Mouse (Mus musculus) embryonic facial prominence, embryonic 14.5 days (tissue): ENCODE data around the gene Gm10840. TPM values are rescaled to one million over a fixed set of nuclear protein-coding genes. Genes with fewer than 3 reads are reported as not detected.

Experiments used
- ATAC-seq: fragments of 200-750 bp; cut with Nextera tagmentation; 2 replicates; pipeline ENCODE4 v1.8.0; 2017; ENCODE audit warnings: low read depth, moderate number of reproducible peaks, moderate TSS enrichment
- DNase-seq: peaks from one replicate; pipeline ENCODE4 v3.0.0-alpha.2; 2015; ENCODE audit warnings: low spot score
- H3K27ac ChIP-seq: fragments of 300-500 bp; sonication (generic); replicated peaks from 2 replicates; pipeline ENCODE4 v1.5.1; 2014; ENCODE audit warnings: low read depth, mild to moderate bottlenecking, low read length, moderate library complexity
- H3K27me3 ChIP-seq: fragments of 300-500 bp; sonication (generic); replicated peaks from 2 replicates; pipeline ENCODE4 v1.6.1; 2014; ENCODE audit warnings: low read length; ENCODE audit not compliant: control insufficient read depth, insufficient read depth
- H3K36me3 ChIP-seq: fragments of 300-500 bp; sonication (generic); 2 replicates; pipeline ENCODE4 v1.6.1; 2014; ENCODE audit warnings: low read length, mixed read lengths; ENCODE audit not compliant: control insufficient read depth, insufficient read depth
- H3K4me1 ChIP-seq: fragments of 300-500 bp; sonication (generic); 2 replicates; pipeline ENCODE4 v1.6.1; 2014; ENCODE audit warnings: antibody characterized with exemption, low read length; ENCODE audit not compliant: control insufficient read depth, insufficient read depth
- H3K4me2 ChIP-seq: fragments of 300-500 bp; sonication (generic); 2 replicates; pipeline ENCODE4 v1.6.1; 2014; ENCODE audit warnings: low read depth, mild to moderate bottlenecking, low read length, moderate library complexity, mixed read lengths
- H3K4me3 ChIP-seq: fragments of 300-500 bp; sonication (generic); 2 replicates; pipeline ENCODE4 v1.5.1; 2014; ENCODE audit warnings: low read depth, mild to moderate bottlenecking, low read length
- H3K9ac ChIP-seq: fragments of 300-500 bp; sonication (generic); 2 replicates; pipeline ENCODE4 v1.6.1; 2014; ENCODE audit warnings: low read depth, mild to moderate bottlenecking, low read length, moderate library complexity, mixed read lengths
- H3K9me3 ChIP-seq: fragments of 300-500 bp; sonication (generic); 2 replicates; pipeline ENCODE4 v1.6.1; 2016; ENCODE audit warnings: low read length; ENCODE audit not compliant: control insufficient read depth
- WGBS: fragments of 180-500 bp; shearing (Covaris S2); extraction: QIAGEN DNeasy Blood & Tissue Kit; methylation state at CpG from one replicate; pipeline ENCODE4 v1.1.7; 2014; 5-methylcytosine and 5-hydroxymethylcytosine counted together
- polyA plus RNA-seq: library from polyadenylated mRNA; unstranded; fragments of >200 nt; fragmentation: Nextera tagmentation; extraction: Ambion mirVana; gene quantifications from 2 replicates; pipeline ENCODE4 v1.2.1, GENCODE M21; 2014

Gene Gm10840
- polyA plus RNA-seq, 1 experiment from 2014 or later: not detected

DNA sequence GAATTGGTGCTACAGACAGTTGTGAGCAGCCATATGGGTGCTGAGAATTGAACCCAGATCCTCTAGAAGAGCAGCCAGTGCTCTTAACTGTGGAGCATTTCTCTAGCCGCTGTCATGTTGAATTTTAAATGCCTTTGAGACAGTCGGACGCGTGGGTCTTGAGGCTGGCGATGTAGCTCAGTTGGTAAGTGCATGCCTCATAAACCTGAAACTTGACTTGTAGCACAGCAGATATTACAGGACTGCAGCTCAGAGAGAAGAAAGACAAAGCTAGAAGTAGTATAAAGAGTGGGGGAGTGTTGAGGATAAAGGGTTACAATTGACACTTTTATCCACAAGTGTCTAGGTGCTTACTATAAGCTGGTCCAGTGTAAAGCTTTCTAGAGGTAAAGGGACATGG is 28.1 kb upstream of the Gm10840 start:
- WGBS: 91% methylated on average over 5 of the region's 5 CpGs

DNA sequence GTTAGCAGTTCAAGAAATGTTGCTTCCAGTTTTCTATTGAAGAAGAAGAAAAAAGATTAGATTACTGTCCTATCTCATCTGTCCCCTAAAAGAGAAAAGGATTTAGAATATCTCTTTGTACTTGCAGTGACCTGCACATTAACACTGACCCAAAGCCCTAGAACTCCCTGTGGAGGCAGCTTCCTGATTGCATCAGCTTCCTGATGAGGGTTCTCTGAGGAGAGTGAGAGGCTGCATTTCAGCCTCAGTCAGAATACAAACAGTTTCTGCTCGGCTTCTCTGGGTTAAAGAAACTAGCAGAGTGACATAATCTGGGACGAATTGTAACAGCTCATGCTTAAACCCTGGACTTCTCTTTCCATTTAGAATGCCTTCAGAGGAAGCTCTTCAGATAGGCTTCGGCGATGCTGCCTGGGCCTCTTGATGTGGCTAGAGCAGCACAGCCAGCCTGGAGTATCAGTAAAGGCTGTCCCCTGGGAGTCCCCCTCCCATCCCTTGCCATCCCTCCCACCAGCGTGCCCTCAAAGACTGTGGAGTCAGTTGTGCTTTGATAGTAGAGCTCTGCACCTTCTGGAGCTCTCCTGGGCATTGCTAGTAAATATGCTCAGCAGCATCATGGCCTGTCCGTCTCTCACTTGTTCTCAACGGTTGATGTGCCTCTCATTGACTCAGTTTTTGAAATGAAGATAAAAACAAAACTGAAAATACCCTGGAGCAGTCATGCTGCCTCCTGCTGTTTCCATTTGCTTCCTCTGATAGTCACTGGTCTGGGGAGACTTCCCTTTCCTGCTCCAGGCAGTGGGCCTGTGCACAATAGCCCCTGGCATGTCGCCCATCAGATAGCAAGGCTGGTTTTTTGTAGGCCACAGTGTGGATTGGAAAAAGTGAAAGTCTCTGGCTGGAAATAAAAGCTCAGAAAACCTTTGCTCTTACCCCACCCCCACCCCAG is 25.8 kb upstream of the Gm10840 start:
- peak overlapping the region; percentile 68; the same call in 1 of the 2 replicates for H3K27ac ChIP-seq
- no peaks in the 10 kb centered on the region for H3K9me3 ChIP-seq
- no peak; the same call in 1 of the 2 replicates for ATAC-seq
- H3K9ac ChIP-seq: 0 out of 2 replicates have a peak overlapping the region, but pooled peaks have one; percentile 32
- no peak overlapping the region for H3K4me2 ChIP-seq
- 35% methylated on average over 8 of the region's 8 CpGs for WGBS
- H3K4me1 ChIP-seq: peaks cover 3% of the 10 kb centered on the region; the same call in 1 of the 2 replicates
- DNase-seq: peak; percentile 68
- H3K27me3 ChIP-seq: no peaks in the 10 kb centered on the region
- H3K4me3 ChIP-seq: no peak overlapping the region
- peaks cover 44% of the 10 kb centered on the region for H3K36me3 ChIP-seq

More for the DNA sequence above, 28.1 kb upstream of the Gm10840 start:
- no peak overlapping the region for H3K9ac ChIP-seq
- no peak overlapping the region for H3K27ac ChIP-seq
- H3K9me3 ChIP-seq: no peaks in the 10 kb centered on the region
- H3K36me3 ChIP-seq: peaks cover 52% of the 10 kb centered on the region
- no peak overlapping the region for H3K4me2 ChIP-seq
- H3K4me3 ChIP-seq: no peak overlapping the region
- no peak for ATAC-seq
- DNase-seq: no peak
- H3K4me1 ChIP-seq: peaks cover 3% of the 10 kb centered on the region; the same call in 1 of the 2 replicates
- H3K27me3 ChIP-seq: no peaks in the 10 kb centered on the region

DNA sequence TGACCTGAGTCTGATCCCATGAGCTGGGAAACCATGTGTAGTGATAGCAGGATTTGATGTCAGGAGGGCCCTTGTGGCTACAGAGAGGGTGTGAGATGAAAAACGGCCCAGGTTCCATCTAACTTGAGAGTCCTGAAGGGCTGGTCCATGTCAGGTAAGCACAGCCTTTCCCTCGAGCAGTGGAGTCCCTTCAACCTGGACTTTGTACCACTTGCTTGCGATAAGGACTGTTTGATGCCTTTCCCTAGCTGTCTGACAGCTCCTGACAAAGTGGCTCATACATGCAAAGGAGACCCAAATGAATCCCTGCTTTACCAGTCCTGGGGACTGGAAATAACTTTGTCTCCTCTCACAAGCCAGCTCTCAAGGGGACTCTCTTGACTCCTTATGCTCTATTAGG is 9.4 kb upstream of the Gm10840 start:
- H3K4me2 ChIP-seq: no peak overlapping the region
- H3K4me3 ChIP-seq: no peak overlapping the region
- WGBS: 88% methylated on average over 3 of the region's 3 CpGs
- DNase-seq (no peak), ATAC-seq (no peak)
- H3K9ac ChIP-seq: no peak overlapping the region
- H3K4me1 ChIP-seq: no peaks in the 10 kb centered on the region
- no peaks in the 10 kb centered on the region for H3K9me3 ChIP-seq
- no peaks in the 10 kb centered on the region for H3K27me3 ChIP-seq
- H3K36me3 ChIP-seq: peaks cover 91% of the 10 kb centered on the region
- H3K27ac ChIP-seq: no peak overlapping the region

DNA sequence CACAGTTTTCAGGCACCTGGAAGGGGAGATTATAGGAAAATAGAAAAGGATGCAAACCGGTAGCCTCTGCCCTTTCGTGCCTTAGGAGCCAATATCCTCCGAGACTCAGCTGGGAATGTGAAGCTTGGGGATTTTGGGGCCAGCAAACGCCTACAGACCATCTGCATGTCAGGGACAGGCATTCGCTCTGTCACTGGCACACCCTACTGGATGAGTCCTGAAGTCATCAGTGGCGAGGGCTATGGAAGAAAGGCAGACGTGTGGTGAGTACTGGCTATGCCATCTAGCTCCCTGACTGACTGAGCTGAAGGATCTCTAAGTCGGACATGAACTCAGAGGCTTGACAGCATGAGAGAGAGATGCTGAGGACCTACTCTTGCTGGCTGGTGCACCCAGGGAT is 8.5 kb upstream of the Gm10840 start:
- H3K4me2 ChIP-seq: no peak overlapping the region
- no peak overlapping the region for H3K27ac ChIP-seq
- no peaks in the 10 kb centered on the region for H3K27me3 ChIP-seq
- DNase-seq (no peak), ATAC-seq (no peak)
- 81% methylated on average over 8 of the region's 8 CpGs for WGBS
- no peaks in the 10 kb centered on the region for H3K4me1 ChIP-seq
- no peaks in the 10 kb centered on the region for H3K9me3 ChIP-seq
- peaks cover 92% of the 10 kb centered on the region for H3K36me3 ChIP-seq
- no peak overlapping the region for H3K9ac ChIP-seq
- no peak overlapping the region for H3K4me3 ChIP-seq

DNA sequence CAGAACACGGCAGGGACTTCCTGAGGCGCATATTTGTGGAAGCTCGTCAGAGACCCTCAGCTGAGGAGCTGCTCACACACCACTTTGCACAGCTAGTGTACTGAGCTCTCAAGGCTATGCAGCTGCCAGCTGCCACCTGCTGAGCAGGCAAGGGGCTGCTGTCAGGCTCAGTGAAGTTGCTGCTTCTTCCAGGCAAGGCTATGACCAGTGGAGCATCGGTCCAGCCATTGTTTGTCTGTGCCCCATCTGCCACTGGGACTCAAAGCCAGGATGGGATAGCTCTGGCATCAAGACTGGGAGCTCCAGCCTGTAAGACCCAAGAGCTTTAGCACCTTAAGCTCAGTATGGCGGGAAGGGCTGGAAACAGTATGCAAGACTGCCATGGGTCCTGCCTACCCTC is 6.6 kb upstream of the Gm10840 start:
- H3K27me3 ChIP-seq: no peaks in the 10 kb centered on the region
- peaks cover 10% of the 10 kb centered on the region; the same call in 1 of the 2 replicates for H3K4me1 ChIP-seq
- 79% methylated on average over 5 of the region's 5 CpGs for WGBS
- no peak overlapping the region for H3K9ac ChIP-seq
- no peaks in the 10 kb centered on the region for H3K9me3 ChIP-seq
- no peak overlapping the region for H3K4me3 ChIP-seq
- H3K27ac ChIP-seq: no peak overlapping the region
- H3K36me3 ChIP-seq: peaks cover 88% of the 10 kb centered on the region
- H3K4me2 ChIP-seq: no peak overlapping the region
- DNase-seq (no peak), ATAC-seq (no peak)

DNA sequence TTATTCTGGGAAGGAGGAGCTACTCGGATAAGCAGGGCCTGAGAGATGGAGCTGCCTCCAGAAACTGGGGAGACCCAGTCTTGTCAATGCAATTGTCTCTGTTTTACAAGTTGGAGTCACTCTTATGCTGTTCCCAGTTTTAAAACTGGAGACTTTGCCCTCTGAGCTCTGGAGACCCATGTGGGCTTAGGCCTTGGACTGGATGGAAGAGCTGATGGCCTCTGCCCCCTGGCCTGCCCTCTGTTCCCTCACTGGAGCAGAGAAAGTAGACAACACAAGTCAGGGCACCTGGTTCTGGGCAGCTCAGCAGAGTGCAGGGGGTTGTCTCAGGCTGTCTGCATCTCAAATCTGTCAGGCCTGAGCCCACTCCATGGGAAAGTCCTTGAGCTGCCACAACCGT is 5.9 kb upstream of the Gm10840 start:
- H3K4me1 ChIP-seq: peaks cover 10% of the 10 kb centered on the region; the same call in 1 of the 2 replicates
- WGBS: 59% methylated on average over 2 of the region's 2 CpGs
- no peaks in the 10 kb centered on the region for H3K27me3 ChIP-seq
- H3K9ac ChIP-seq: no peak overlapping the region
- no peak overlapping the region for H3K27ac ChIP-seq
- H3K4me3 ChIP-seq: no peak overlapping the region
- ATAC-seq: no peak
- peaks cover 82% of the 10 kb centered on the region for H3K36me3 ChIP-seq
- H3K9me3 ChIP-seq: no peaks in the 10 kb centered on the region
- DNase-seq: no peak
- no peak overlapping the region for H3K4me2 ChIP-seq

DNA sequence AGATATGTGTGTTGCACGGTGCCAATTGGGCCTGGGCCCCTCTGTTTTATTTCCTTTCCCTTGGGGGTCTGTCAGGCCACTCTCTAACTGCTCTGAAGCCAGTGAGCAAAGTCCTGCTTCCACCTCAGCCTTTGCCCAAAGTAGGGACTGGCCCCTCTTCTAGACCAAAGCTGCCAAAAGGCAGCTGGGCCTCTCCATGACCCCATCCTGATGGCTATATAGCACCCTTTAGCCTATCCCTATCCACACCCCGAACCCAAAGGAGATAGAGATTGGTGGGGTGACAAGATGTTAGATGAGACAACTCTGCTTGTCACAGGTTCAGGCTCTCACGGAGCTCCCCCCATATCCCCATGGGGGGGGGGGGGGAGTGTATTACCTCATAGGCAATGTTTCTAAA is 4.9 kb upstream of the Gm10840 start:
- no peak overlapping the region for H3K4me2 ChIP-seq
- H3K4me1 ChIP-seq: peaks cover 11% of the 10 kb centered on the region
- no peak for DNase-seq
- WGBS: 53% methylated on average over 3 of the region's 3 CpGs
- H3K9ac ChIP-seq: no peak overlapping the region
- no peaks in the 10 kb centered on the region for H3K9me3 ChIP-seq
- ATAC-seq: no peak
- H3K4me3 ChIP-seq: no peak overlapping the region
- H3K36me3 ChIP-seq: peaks cover 72% of the 10 kb centered on the region
- H3K27ac ChIP-seq: peak overlapping the region; percentile 33
- no peaks in the 10 kb centered on the region for H3K27me3 ChIP-seq

DNA sequence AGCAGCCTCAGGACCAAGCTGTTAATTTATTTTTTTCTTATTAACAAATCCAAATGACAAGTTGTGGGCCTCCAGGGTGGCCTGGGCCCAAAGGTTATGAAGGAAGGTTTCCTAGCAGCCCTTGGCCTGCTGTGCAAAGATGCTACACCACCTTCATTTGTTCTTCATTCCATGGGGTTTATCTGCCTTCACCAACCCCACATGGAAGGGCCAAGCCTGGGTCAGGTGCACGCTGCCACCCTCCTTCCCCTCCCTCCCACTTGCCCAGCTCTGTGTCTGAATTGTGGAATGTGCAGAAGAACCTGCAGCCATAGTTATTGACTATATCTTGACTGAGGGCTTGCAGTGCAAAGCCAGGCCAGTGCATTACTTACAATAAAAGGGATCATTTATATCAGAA is 4.4 kb upstream of the Gm10840 start:
- DNase-seq (no peak), ATAC-seq (no peak)
- Histone ChIP-seq H3K27me3 (no peaks in the 10 kb centered on the region), H3K4me1 (peaks cover 16% of the 10 kb centered on the region), H3K9ac (no peak overlapping the region), H3K4me2 (no peak overlapping the region), H3K27ac (no peak overlapping the region), H3K4me3 (no peak overlapping the region), H3K9me3 (no peaks in the 10 kb centered on the region), H3K36me3 (peaks cover 67% of the 10 kb centered on the region)
- 83% methylated on average over 1 of the region's 1 CpGs for WGBS
